Mouse (Mus musculus) G1E (cell line): Measurements from ENCODE around the gene Cers6.

Experiments
- CTCF ChIP-seq: IDR thresholded peaks from 2 replicates; pipeline ENCODE4 v1.5.1; 2012; ENCODE audit warnings: low read depth, low read length, inconsistent platforms, mixed read lengths
- GATA1 ChIP-seq: IDR thresholded peaks from 2 replicates; pipeline ENCODE4 v1.6.1; 2012; ENCODE audit warnings: borderline replicate concordance, low read length, inconsistent platforms, mixed read lengths
- TAL1 ChIP-seq: conservative IDR thresholded peaks from 2 replicates; pipeline ENCODE4 v1.6.1; 2012; ENCODE audit warnings: low read depth, low read length, inconsistent platforms, mixed read lengths

GRCm38 (mm10) chr2:68992629-68993028, 131.4 kb downstream of the Cers6 start:
- TF ChIP-seq GATA1 (no peak), CTCF (no peak), TAL1 (peak; percentile 56)
